20 mouse cellular contexts compared by ENCODE assay signal in genomic region chr10:110977379-110977778, GRCm38 (mm10). TPM values are rescaled to one million over a fixed set of nuclear protein-coding genes. Genes with fewer than 3 reads are reported as not detected.
A peak's percentile ranks its signal among the peaks of the same experiment; 100 is the strongest.
DNase-seq lines count a peak whose midpoint lies in the region; TF ChIP-seq lines count a peak whose summit lies in the region.
"Had no signal": no experiment of that assay in that cellular context is flagged by ENCODE, and none has a peak within 500 bp of the region (broad histone marks: within the 10 kb centered on the region; RNA-seq: fewer than 3 reads in every experiment).

No protein-coding gene starts in this region.

- no peak overlapping the region for H3K9ac ChIP-seq in ES-E14 (ENCODE audit: insufficient read depth, low read depth, low read length, poor library complexity, severe bottlenecking)
- H3K9ac ChIP-seq: embryonic facial prominence, embryonic 13.5 days; embryonic facial prominence, embryonic 15.5 days; forebrain, embryonic 12.5 days had no signal

- no peak overlapping the region for H3K27ac ChIP-seq in ES-E14 (ENCODE audit: insufficient read depth, low read depth, low read length, poor library complexity, severe bottlenecking)
- H3K27ac ChIP-seq: embryonic facial prominence, embryonic 13.5 days; embryonic facial prominence, embryonic 15.5 days; forebrain, embryonic 10.5 days; forebrain, embryonic 12.5 days had no signal

- in situ Hi-C loops in ES-E14 (cut with MboI; ENCODE audit: low sequenced_read_pairs in 2 of 2, unreplicated experiment in 2 of 2), result loop anchor here in 1 of 2 experiments (10.0 kb wide), 2 partner anchors 127 to 183 kb away; no protein-coding TSS in a partner anchor

- DNase-seq in ES-CJ7 (ENCODE audit: low read depth, low spot score), result peak; percentile 56
- DNase-seq in ES-E14 (ENCODE audit: low read depth, low spot score), result peak; percentile 24
- peak; percentile 70 for DNase-seq in ZHBTc4 (ENCODE audit: low read depth, low spot score)
- DNase-seq in left cerebral cortex, adult 11 months (ENCODE audit: low spot score), result no peak
- no peak for DNase-seq in frontal cortex, adult 2 months (ENCODE audit: extremely low spot score in 1 of 2, low spot score in 1 of 2)
- DNase-seq: adrenal gland, adult 2 months; adrenal gland, postnatal 10 days; adrenal gland, postnatal 25 days; cerebellum, adult 11 months; cerebellum, adult 18-20 months; cerebellum, adult 8-10 months; cerebellum, adult 9-11 months; cerebellum, postnatal 14 days; cerebellum, postnatal 36 days; embryo, embryonic 11 days had no signal

- peaks cover 3 to 5% of the 10 kb centered on the region in 2 experiments for H3K4me1 ChIP-seq in ES-E14 (ENCODE audit: control insufficient read depth in 2 of 2, insufficient read depth in 2 of 2, low read length in 2 of 2, poor library complexity in 1 of 2)
- H3K4me1 ChIP-seq: embryonic facial prominence, embryonic 13.5 days; embryonic facial prominence, embryonic 15.5 days; forebrain, embryonic 10.5 days; forebrain, embryonic 12.5 days had no signal

- H3K36me3 ChIP-seq in ES-E14 (ENCODE audit: control insufficient read depth, insufficient read depth, low read length, poor library complexity, severe bottlenecking), result peaks cover 5% of the 10 kb centered on the region; the same call in 1 of the 2 replicates

- H3K9me3 ChIP-seq in ES-E14 (ENCODE audit: control insufficient read depth, insufficient read depth, low read depth, low read length), result no peaks in the 10 kb centered on the region
- H3K9me3 ChIP-seq: embryonic facial prominence, embryonic 13.5 days; embryonic facial prominence, embryonic 15.5 days; forebrain, embryonic 10.5 days; forebrain, embryonic 12.5 days had no signal

- H3K4me3 ChIP-seq in ES-E14 (ENCODE audit: insufficient read depth in 1 of 2, low read depth in 1 of 2, low read length in 2 of 2, poor library complexity in 1 of 2, severe bottlenecking in 1 of 2), result no peak overlapping the region
- H3K4me3 ChIP-seq: embryonic facial prominence, embryonic 13.5 days; embryonic facial prominence, embryonic 15.5 days; erythroblast, embryonic 14.5 days; forebrain, embryonic 10.5 days; forebrain, embryonic 12.5 days had no signal

TF ChIP-seq in ES-E14, 5 proteins besides CTCF, POLR2A, EP300 and RAD21:
- no peak for TF ChIP-seq CHD2 (IDR thresholded peaks at IDR 0.05; ENCODE audit: low read depth, low read length)
- no peak for TF ChIP-seq HCFC1 (IDR thresholded peaks at IDR 0.05; ENCODE audit: borderline replicate concordance, insufficient read depth, low read length)
- TF ChIP-seq ZC3H11A (IDR thresholded peaks at IDR 0.05; ENCODE audit: borderline replicate concordance, low read depth, low read length), result no peak
- TF ChIP-seq MAFK (IDR thresholded peaks at IDR 0.05; ENCODE audit: insufficient read depth, low read depth, low read length), result no peak
- no peak for TF ChIP-seq ZNF384 (IDR thresholded peaks at IDR 0.05; ENCODE audit: low read depth, low read length)

RNA-seq across cellular contexts. Expression of gene Zdhhc17, which starts 32.6 kb away (rescaled TPM):
- total RNA-seq in ES-E14 (2012; rRNA removed), result 26.2 and 33.1 TPM in 2 replicates
- 89.4 and 97.1 TPM in 2 replicates for polyA plus RNA-seq in frontal cortex, adult 2 months (2012; rRNA removed)
- polyA plus RNA-seq: erythroblast, embryonic 14.5 days had no signal

RNA-seq across cellular contexts. Expression of gene Csrp2, which starts 57.8 kb away (rescaled TPM):
- 252 and 292 TPM in 2 replicates for total RNA-seq in ES-E14 (2012; rRNA removed)
- 15.9 and 18.0 TPM in 2 replicates for polyA plus RNA-seq in frontal cortex, adult 2 months (2012; rRNA removed)

Comparison
In these comparisons a context has a peak if more than half of its experiments do, and no peak if none do; other contexts are left out.
1. DNase-seq: peak in ES-CJ7 (single experiment), ES-E14 (single experiment) and ZHBTc4 (single experiment); none in left cerebral cortex, adult 11 months (single experiment) and frontal cortex, adult 2 months (0 of 2).